Mouse (Mus musculus): ENCODE results near the gene Slc16a8.

The Slc16a8 gene

GRCm38 (mm10) chr15:79254661-79255060 lies at the start of gene Slc16a8:
Slc16a8 (minus strand) TSS chr15:79254761.
- DNase-seq (ENCODE audit: low read depth, low spot score) = no peak

- DNase-seq (ENCODE audit: low read depth, low spot score) = no peak
Measured at GRCm38 (mm10) chr15:79303725-79304124, 49.2 kb upstream of the Slc16a8 start.

GRCm38 (mm10) chr15:79299563-79300155 lies 45.1 kb upstream of the Slc16a8 start:
- DNase-seq (ENCODE audit: low read depth, low spot score) = no peak

- DNase-seq (ENCODE audit: low read depth, low spot score) = no peak
Measured at GRCm38 (mm10) chr15:79298553-79298952, 44.0 kb upstream of the Slc16a8 start.

GRCm38 (mm10) chr15:79292779-79293178 lies 38.2 kb upstream of the Slc16a8 start:
- DNase-seq (ENCODE audit: low read depth, low spot score) = no peak

- DNase-seq (ENCODE audit: low read depth, low spot score) = no peak
Measured at GRCm38 (mm10) chr15:79290340-79290739, 35.8 kb upstream of the Slc16a8 start.

- DNase-seq (ENCODE audit: low read depth, low spot score) = no peak
Measured at GRCm38 (mm10) chr15:79289441-79289840, 34.9 kb upstream of the Slc16a8 start.

- DNase-seq (ENCODE audit: low read depth, low spot score) = no peak
Measured at GRCm38 (mm10) chr15:79288387-79288786, 33.8 kb upstream of the Slc16a8 start.

GRCm38 (mm10) chr15:79287091-79287490 lies 32.5 kb upstream of the Slc16a8 start:
- no peak for DNase-seq (ENCODE audit: low read depth, low spot score)

- DNase-seq (ENCODE audit: low read depth, low spot score) = no peak
Measured at GRCm38 (mm10) chr15:79286141-79286540, 31.6 kb upstream of the Slc16a8 start.

- no peak for DNase-seq (ENCODE audit: low read depth, low spot score)
Measured at GRCm38 (mm10) chr15:79285399-79285798, 30.8 kb upstream of the Slc16a8 start, which contains the start of gene Baiap2l2. Baiap2l2 (minus strand) TSS chr15:79285537.

- DNase-seq (ENCODE audit: low read depth, low spot score) = no peak
Measured at GRCm38 (mm10) chr15:79283371-79283770, 28.8 kb upstream of the Slc16a8 start.

- no peak for DNase-seq (ENCODE audit: low read depth, low spot score)
Measured at GRCm38 (mm10) chr15:79282434-79282833, 27.9 kb upstream of the Slc16a8 start.

GRCm38 (mm10) chr15:79281389-79281788 lies 26.8 kb upstream of the Slc16a8 start:
- peak; percentile 87 for DNase-seq (ENCODE audit: low read depth, low spot score)

GRCm38 (mm10) chr15:79280850-79281249 lies 26.3 kb upstream of the Slc16a8 start:
- peak; percentile 69 for DNase-seq (ENCODE audit: low read depth, low spot score)

GRCm38 (mm10) chr15:79280209-79280608 lies 25.6 kb upstream of the Slc16a8 start:
- DNase-seq (ENCODE audit: low read depth, low spot score) = peak; percentile 81

- DNase-seq (ENCODE audit: low read depth, low spot score) = peak; percentile 28
Measured at GRCm38 (mm10) chr15:79277728-79278127, 23.2 kb upstream of the Slc16a8 start.

- no peak for DNase-seq (ENCODE audit: low read depth, low spot score)
Measured at GRCm38 (mm10) chr15:79273020-79273419, 18.5 kb upstream of the Slc16a8 start.

GRCm38 (mm10) chr15:79271124-79271746 lies 16.7 kb upstream of the Slc16a8 start:
- DNase-seq (ENCODE audit: low read depth, low spot score) = peak; percentile 84

GRCm38 (mm10) chr15:79270317-79271123 lies 16.0 kb upstream of the Slc16a8 start:
- peak; percentile 91 for DNase-seq (ENCODE audit: low read depth, low spot score)

GRCm38 (mm10) chr15:79268521-79268920 lies 14.0 kb upstream of the Slc16a8 start:
- DNase-seq (ENCODE audit: low read depth, low spot score) = no peak

- DNase-seq (ENCODE audit: low read depth, low spot score) = no peak
Measured at GRCm38 (mm10) chr15:79265384-79265783, 10.8 kb upstream of the Slc16a8 start.

GRCm38 (mm10) chr15:79263726-79264125 lies 9.2 kb upstream of the Slc16a8 start:
- DNase-seq (ENCODE audit: low read depth, low spot score) = no peak
